In the genomic region with DNA sequence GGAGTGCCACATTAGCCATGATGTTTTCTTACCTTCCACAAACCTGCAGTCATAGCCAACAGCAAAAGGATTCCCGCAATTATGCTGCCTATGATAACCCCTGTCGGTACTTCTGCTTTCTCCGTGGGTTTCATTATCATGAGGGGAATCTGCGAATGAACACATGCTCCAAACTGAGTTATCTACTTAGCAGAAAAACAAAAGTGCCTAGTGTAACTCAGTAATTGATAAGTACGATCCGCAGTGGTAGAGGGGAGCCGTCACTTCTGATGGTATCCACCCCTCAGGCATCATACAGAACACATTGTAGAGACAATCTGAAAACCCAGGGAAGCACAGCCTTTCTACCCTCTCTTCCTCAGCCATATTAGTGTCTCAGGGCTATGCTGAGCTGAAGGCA, we compare ENCODE assay signal across 16 mouse cellular contexts.
"Had no signal": no experiment of that assay in that cellular context is flagged by ENCODE, and none has a peak within 500 bp of the region (broad histone marks: within the 10 kb centered on the region; RNA-seq: fewer than 3 reads in every experiment).

No protein-coding gene starts in this region.

- H3K27me3 ChIP-seq: lung, embryonic 15.5 days; neural tube, embryonic 12.5 days; stomach, embryonic 15.5 days had no signal

- H3K36me3 ChIP-seq: limb, embryonic 10.5 days; midbrain, embryonic 10.5 days; stomach, embryonic 15.5 days had no signal

- H3K9ac ChIP-seq: lung, embryonic 15.5 days; neural tube, embryonic 12.5 days; stomach, embryonic 15.5 days had no signal

- H3K27ac ChIP-seq: left cerebral cortex, adult 2 months; limb, embryonic 10.5 days; lung, embryonic 15.5 days; macrophage; midbrain, embryonic 10.5 days; neural tube, embryonic 12.5 days; stomach, embryonic 15.5 days had no signal

- DNase-seq: kidney, adult 18-20 months; kidney, postnatal 10 days; kidney, postnatal 4 days; lung, postnatal 14 days; midbrain, embryonic 14.5 days; right cerebral cortex, postnatal 14 days; thymus, adult 2 months; thymus, postnatal 4 days had no signal

- H3K4me1 ChIP-seq: limb, embryonic 10.5 days had no signal

- H3K4me2 ChIP-seq: lung, embryonic 15.5 days; neural tube, embryonic 12.5 days; stomach, embryonic 15.5 days had no signal

- H3K9me3 ChIP-seq: limb, embryonic 10.5 days; lung, embryonic 15.5 days; midbrain, embryonic 10.5 days; neural tube, embryonic 12.5 days; stomach, embryonic 15.5 days had no signal

- H3K4me3 ChIP-seq: left cerebral cortex, adult 2 months; limb, embryonic 10.5 days; lung, embryonic 15.5 days; midbrain, embryonic 10.5 days; myocyte; neural tube, embryonic 12.5 days; stomach, embryonic 15.5 days had no signal
